ENCODE assay signal across 21 mouse cellular contexts in genomic region chr7:70972023-70972400, GRCm38 (mm10).
DNase-seq lines count a peak whose midpoint lies in the region; ATAC-seq lines count a peak whose summit lies in the region.
"Had no signal": no experiment of that assay in that cellular context is flagged by ENCODE, and none has a peak within 500 bp of the region (broad histone marks: within the 10 kb centered on the region; RNA-seq: fewer than 3 reads in every experiment).

No protein-coding gene starts in this region.

- DNase-seq in adrenal gland, adult (ENCODE audit: inconsistent age in 2 of 2, low spot score in 1 of 2), result peak; percentile 50 to 67
- DNase-seq in adrenal gland, adult 18-20 months (ENCODE audit: low spot score in 2 of 2), result no peak
- DNase-seq in kidney, adult 18-20 months, result peak; percentile 40
- peak; percentile 39 to 56 for DNase-seq in kidney, adult 8-10 months
- DNase-seq in kidney, postnatal 36 days, result peak; percentile 71 to 84
- DNase-seq in thymus, postnatal 36 days, result no peak
- DNase-seq: cerebellum, adult 9-10 months; heart, postnatal 10 days; right cerebral cortex, postnatal 14 days; spleen, adult 18-20 months; thymus, postnatal 4 days had no signal

- no peak overlapping the region for H3K27ac ChIP-seq in kidney, embryonic 15.5 days
- no peak overlapping the region for H3K27ac ChIP-seq in heart, embryonic 12.5 days (ENCODE audit: poor library complexity, severe bottlenecking)
- H3K27ac ChIP-seq: forebrain, embryonic 15.5 days; heart, embryonic 10.5 days; hindbrain, embryonic 15.5 days; limb, embryonic 12.5 days; liver, embryonic 15.5 days; midbrain, embryonic 12.5 days; neural tube, embryonic 13.5 days had no signal

- ATAC-seq in kidney, embryonic 15.5 days (replicated peaks; ENCODE audit: low FRiP score), result no peak
- ATAC-seq in heart, embryonic 12.5 days (ENCODE audit: insufficient number of reproducible peaks, low FRiP score), result no peak
- ATAC-seq: forebrain, embryonic 15.5 days; lung, postnatal 0 days had no signal

- H3K4me1 ChIP-seq in kidney, embryonic 15.5 days, result peaks cover 10% of the 10 kb centered on the region
- H3K4me1 ChIP-seq in heart, embryonic 12.5 days (replicated peaks), result no peaks in the 10 kb centered on the region
- H3K4me1 ChIP-seq: forebrain, embryonic 15.5 days; hindbrain, embryonic 15.5 days; liver, embryonic 15.5 days had no signal

- H3K4me3 ChIP-seq in kidney, embryonic 15.5 days (replicated peaks), result no peak overlapping the region
- H3K4me3 ChIP-seq in heart, embryonic 12.5 days, result no peak overlapping the region
- H3K4me3 ChIP-seq: forebrain, embryonic 15.5 days; heart, embryonic 10.5 days; hindbrain, embryonic 15.5 days; limb, embryonic 12.5 days; liver, embryonic 15.5 days; midbrain, embryonic 12.5 days; neural tube, embryonic 13.5 days had no signal

- 19% methylated on average over 3 of the region's 3 CpGs for WGBS in kidney, embryonic 15.5 days
- WGBS in heart, embryonic 12.5 days, result 34% methylated on average over 3 of the region's 3 CpGs

- no peaks in the 10 kb centered on the region for H3K36me3 ChIP-seq in kidney, embryonic 15.5 days
- H3K36me3 ChIP-seq in heart, embryonic 12.5 days, result no peaks in the 10 kb centered on the region
- H3K36me3 ChIP-seq: forebrain, embryonic 15.5 days; heart, embryonic 10.5 days; hindbrain, embryonic 15.5 days; limb, embryonic 12.5 days; liver, embryonic 15.5 days; midbrain, embryonic 12.5 days; neural tube, embryonic 13.5 days had no signal

- H3K9ac ChIP-seq in kidney, embryonic 15.5 days, result no peak overlapping the region
- H3K9ac ChIP-seq in heart, embryonic 12.5 days, result no peak overlapping the region
- H3K9ac ChIP-seq: forebrain, embryonic 15.5 days; hindbrain, embryonic 15.5 days; limb, embryonic 12.5 days; liver, embryonic 15.5 days; midbrain, embryonic 12.5 days; neural tube, embryonic 13.5 days had no signal

- H3K27me3 ChIP-seq in kidney, embryonic 15.5 days, result no peaks in the 10 kb centered on the region
- H3K27me3 ChIP-seq in heart, embryonic 12.5 days (replicated peaks), result no peaks in the 10 kb centered on the region
- H3K27me3 ChIP-seq: forebrain, embryonic 15.5 days; hindbrain, embryonic 15.5 days; limb, embryonic 12.5 days; liver, embryonic 15.5 days; midbrain, embryonic 12.5 days; neural tube, embryonic 13.5 days had no signal

- no peaks in the 10 kb centered on the region for H3K9me3 ChIP-seq in kidney, embryonic 15.5 days (replicated peaks)
- no peaks in the 10 kb centered on the region for H3K9me3 ChIP-seq in heart, embryonic 12.5 days (replicated peaks)
- H3K9me3 ChIP-seq: forebrain, embryonic 15.5 days; heart, embryonic 10.5 days; hindbrain, embryonic 15.5 days; limb, embryonic 12.5 days; liver, embryonic 15.5 days; midbrain, embryonic 12.5 days; neural tube, embryonic 13.5 days had no signal

- no peak overlapping the region for H3K4me2 ChIP-seq in kidney, embryonic 15.5 days
- H3K4me2 ChIP-seq in heart, embryonic 12.5 days, result no peak overlapping the region
- H3K4me2 ChIP-seq: forebrain, embryonic 15.5 days; hindbrain, embryonic 15.5 days; limb, embryonic 12.5 days; liver, embryonic 15.5 days; midbrain, embryonic 12.5 days; neural tube, embryonic 13.5 days had no signal

Comparison
In these comparisons a context has a peak if more than half of its experiments do, and no peak if none do; other contexts are left out.
1. DNase-seq: peak in adrenal gland, adult (2 of 2), kidney, adult 18-20 months (single experiment), kidney, adult 8-10 months (2 of 2) and kidney, postnatal 36 days (2 of 2); none in adrenal gland, adult 18-20 months (0 of 2) and thymus, postnatal 36 days (0 of 2).